Mouse (Mus musculus): Measurements from ENCODE around the gene Rprml. TPM values are rescaled to one million over a fixed set of nuclear protein-coding genes. Genes with fewer than 3 reads are reported as not detected.

Rprml gene
- polyA plus RNA-seq (2014; fragmentation: Illumina TruSeq; extraction: RNeasy Lipid Tissue Mini Kit (QIAGEN cat#74804); ENCODE audit: low read depth, low replicate concordance): 10.8 TPM

GRCm38 (mm10) chr11:103649301-103649982 lies at the start of gene Rprml:
Rprml (plus strand) TSS chr11:103649570.

GRCm38 (mm10) chr11:103621040-103621439 lies 28.3 kb upstream of the Rprml start, which contains the start of gene Gm884:
Gm884 (minus strand) TSS chr11:103621140.

GRCm38 (mm10) chr11:103638790-103639189 lies 10.6 kb upstream of the Rprml start, which contains the start of gene Lyzl6:
Lyzl6 (minus strand) TSS chr11:103638890.

GRCm38 (mm10) chr11:103697565-103698176 lies 48.3 kb downstream of the Rprml start, which contains the start of gene Gosr2:
Gosr2 (minus strand) TSS chr11:103697898.

Other genes starting within 250 kb of the Rprml start
- gene Plekhm1, start 236.9 kb upstream of the Rprml start, polyA plus RNA-seq (2014; fragmentation: Illumina TruSeq; extraction: RNeasy Lipid Tissue Mini Kit (QIAGEN cat#74804); ENCODE audit: low read depth, low replicate concordance): 14.8 TPM
- 0.34 TPM for gene Lrrc37a, start 145.0 kb upstream of the Rprml start, polyA plus RNA-seq (2014; fragmentation: Illumina TruSeq; extraction: RNeasy Lipid Tissue Mini Kit (QIAGEN cat#74804); ENCODE audit: low read depth, low replicate concordance)
- gene Gm884, start 28.4 kb upstream of the Rprml start, polyA plus RNA-seq (2014; fragmentation: Illumina TruSeq; extraction: RNeasy Lipid Tissue Mini Kit (QIAGEN cat#74804); ENCODE audit: low read depth, low replicate concordance): 0.89 TPM
- 3.8 TPM for gene Lyzl6, start 10.7 kb upstream of the Rprml start, polyA plus RNA-seq (2014; fragmentation: Illumina TruSeq; extraction: RNeasy Lipid Tissue Mini Kit (QIAGEN cat#74804); ENCODE audit: low read depth, low replicate concordance)
- gene Gosr2, start 48.3 kb downstream of the Rprml start, polyA plus RNA-seq (2014; fragmentation: Illumina TruSeq; extraction: RNeasy Lipid Tissue Mini Kit (QIAGEN cat#74804); ENCODE audit: low read depth, low replicate concordance): 90.2 TPM
- gene Wnt9b, start 100.3 kb downstream of the Rprml start, polyA plus RNA-seq (2014; fragmentation: Illumina TruSeq; extraction: RNeasy Lipid Tissue Mini Kit (QIAGEN cat#74804); ENCODE audit: low read depth, low replicate concordance): 0.25 TPM
- 0.43 TPM for gene Wnt3, start 124.6 kb downstream of the Rprml start, polyA plus RNA-seq (2014; fragmentation: Illumina TruSeq; extraction: RNeasy Lipid Tissue Mini Kit (QIAGEN cat#74804); ENCODE audit: low read depth, low replicate concordance)

All from adipose tissue, adult 10 weeks (tissue).